In genomic region chr7:96458992-96459391, GRCm38 (mm10) we compare ENCODE assay signal across 12 mouse cellular contexts.
"Had no signal": no experiment of that assay in that cellular context is flagged by ENCODE, and none has a peak within 500 bp of the region (broad histone marks: within the 10 kb centered on the region; RNA-seq: fewer than 3 reads in every experiment).

No protein-coding gene starts in this region.

- ATAC-seq: midbrain, embryonic 13.5 days had no signal

- H3K36me3 ChIP-seq: limb, embryonic 12.5 days; midbrain, embryonic 13.5 days; neural tube, embryonic 15.5 days; stomach, embryonic 15.5 days had no signal

- H3K9ac ChIP-seq: limb, embryonic 12.5 days; liver, embryonic 14.5 days; midbrain, embryonic 13.5 days; neural tube, embryonic 15.5 days; stomach, embryonic 15.5 days had no signal

- H3K4me1 ChIP-seq: limb, embryonic 12.5 days; neural tube, embryonic 15.5 days; stomach, embryonic 15.5 days had no signal

- H3K9me3 ChIP-seq: limb, embryonic 12.5 days; midbrain, embryonic 13.5 days; neural tube, embryonic 15.5 days; stomach, embryonic 15.5 days had no signal

- DNase-seq: kidney, postnatal 25 days; lung, adult 18-20 months; right cerebral cortex, postnatal 4 days; thymus, adult 2 months; thymus, postnatal 25 days had no signal

- H3K4me3 ChIP-seq: left cerebral cortex, adult 2 months; limb, embryonic 12.5 days; midbrain, embryonic 13.5 days; myocyte; neural tube, embryonic 15.5 days; stomach, embryonic 15.5 days had no signal

- H3K27me3 ChIP-seq: limb, embryonic 12.5 days; midbrain, embryonic 13.5 days; neural tube, embryonic 15.5 days; stomach, embryonic 15.5 days had no signal

- H3K27ac ChIP-seq: left cerebral cortex, adult 2 months; limb, embryonic 12.5 days; liver, embryonic 14.5 days; midbrain, embryonic 13.5 days; neural tube, embryonic 15.5 days; stomach, embryonic 15.5 days had no signal

- H3K4me2 ChIP-seq: limb, embryonic 12.5 days; midbrain, embryonic 13.5 days; neural tube, embryonic 15.5 days; stomach, embryonic 15.5 days had no signal
